Mouse (Mus musculus) erythroid progenitor cell, adult 5-6 weeks (primary cell): Measurements from ENCODE around the gene Mast4. TPM values are rescaled to one million over a fixed set of nuclear protein-coding genes. Genes with fewer than 3 reads are reported as not detected.

Experiments
- ATAC-seq: replicated peaks from 2 replicates; pipeline ENCODE4 v1.8.0; 2016; ENCODE audit warnings: moderate number of reproducible peaks, mild to moderate bottlenecking, moderate TSS enrichment, inconsistent platforms; ENCODE audit not compliant: poor library complexity, low FRiP score, severe bottlenecking
- total RNA-seq, 2 experiments: library from RNA; stranded (forward) in 1 of 2; stranded (reverse) in 1 of 2; fragments of 150-400 nt in 1 of 2; fragments of 186-747, 209-891 nt in 1 of 2; gene quantifications; 2 replicates each; pipeline versions ENCODE4 v1.2.3 to v1.2.4; 2015 to 2017; ENCODE audit warnings: low replicate concordance in 2 of 2

The Mast4 gene
- total RNA-seq, 2 experiments from 2014 or later, result 2.5 to 5.5 TPM

DNA sequence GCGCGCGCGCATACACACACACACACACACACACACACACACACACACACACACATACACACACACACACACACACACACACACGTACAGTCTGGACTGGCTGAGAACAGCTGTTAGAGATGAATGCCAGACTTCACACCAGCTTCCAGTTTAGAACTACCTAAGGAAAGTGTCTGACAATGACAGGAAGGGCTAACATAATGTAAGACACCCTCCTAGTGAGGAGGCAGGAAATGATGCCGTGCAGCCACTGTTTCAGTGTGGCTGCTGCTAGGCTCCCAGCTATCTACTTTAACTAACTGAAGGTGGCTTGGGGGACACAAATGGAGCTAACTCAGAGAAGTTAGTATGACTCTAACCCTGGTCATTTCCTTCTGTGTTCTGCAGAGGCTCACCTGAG lies 251.4 kb downstream of the Mast4 start:
- no peak for ATAC-seq

- ATAC-seq, result no peak
Observed at GRCm38 (mm10) chr13:103079806-103080205, 254.5 kb downstream of the Mast4 start.

DNA sequence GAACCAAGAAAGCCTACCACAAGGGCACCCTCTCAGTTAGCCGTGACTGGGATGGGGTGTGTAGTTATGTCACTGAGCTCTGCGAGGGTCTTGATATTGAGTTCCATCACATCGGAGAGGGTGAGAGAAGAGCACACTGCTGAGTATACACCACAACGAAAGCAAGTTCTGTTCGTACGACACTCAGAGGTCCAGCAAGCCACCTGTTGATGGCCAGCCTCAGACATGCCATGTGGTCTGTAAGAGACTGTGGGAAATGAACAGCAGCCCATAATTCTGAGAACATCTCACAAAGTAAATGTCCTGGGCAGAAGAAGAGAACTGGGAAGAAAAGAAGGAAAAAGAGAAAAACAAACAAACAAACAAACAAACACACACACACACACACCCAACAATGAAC lies 255.5 kb downstream of the Mast4 start:
- ATAC-seq, result no peak

DNA sequence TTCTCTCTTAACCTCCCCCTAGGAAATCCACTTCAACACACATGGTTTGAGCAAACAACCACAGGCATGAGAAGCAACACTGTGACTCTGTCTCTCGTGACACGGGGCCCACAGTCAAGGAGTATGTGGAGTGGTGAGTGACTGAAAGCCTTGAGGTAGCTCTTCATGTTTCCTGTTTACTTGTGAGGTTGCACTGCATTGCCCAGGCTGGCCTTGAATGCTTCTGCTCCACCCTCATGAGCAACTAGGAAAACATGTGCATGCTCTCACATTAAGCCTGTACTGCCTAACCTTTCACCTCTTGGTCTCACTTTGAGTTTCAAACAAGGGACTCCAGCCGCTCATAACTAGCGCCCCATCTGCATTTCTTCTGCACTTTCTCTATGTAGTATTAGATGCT lies 260.8 kb downstream of the Mast4 start:
- no peak for ATAC-seq

- no peak for ATAC-seq
Observed at GRCm38 (mm10) chr13:103071783-103072182, 262.5 kb downstream of the Mast4 start.

DNA sequence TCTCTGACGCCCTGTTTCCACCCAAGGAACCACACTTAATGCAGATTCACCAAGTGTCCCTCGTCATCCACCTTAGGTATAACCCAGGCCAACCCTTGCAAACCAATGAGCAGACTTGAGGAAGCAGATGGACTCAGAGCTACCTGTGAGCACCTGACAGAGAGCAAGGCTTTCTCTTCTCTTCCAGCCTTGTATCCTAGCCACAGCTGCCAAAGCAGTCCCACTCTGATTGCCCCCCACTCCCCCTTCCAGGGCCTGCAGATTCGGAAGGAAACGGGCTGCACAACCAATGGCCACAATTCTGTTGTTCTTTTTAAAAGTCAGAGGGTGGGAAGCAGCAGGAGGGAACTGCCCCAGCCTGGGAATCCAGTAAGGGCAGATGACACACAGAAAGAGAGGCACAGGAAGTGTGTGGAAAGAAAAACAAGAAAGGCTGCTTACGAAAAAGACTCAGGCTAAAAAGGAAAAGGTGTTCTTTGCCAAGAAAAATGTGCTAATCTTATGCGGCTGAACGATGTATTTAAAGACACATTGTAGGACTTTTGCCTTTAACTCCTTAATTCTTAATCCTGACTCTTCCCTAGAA lies 266.6 kb downstream of the Mast4 start:
- no peak for ATAC-seq

- no peak for ATAC-seq
Observed at GRCm38 (mm10) chr13:103065437-103065836, 268.9 kb downstream of the Mast4 start.

DNA sequence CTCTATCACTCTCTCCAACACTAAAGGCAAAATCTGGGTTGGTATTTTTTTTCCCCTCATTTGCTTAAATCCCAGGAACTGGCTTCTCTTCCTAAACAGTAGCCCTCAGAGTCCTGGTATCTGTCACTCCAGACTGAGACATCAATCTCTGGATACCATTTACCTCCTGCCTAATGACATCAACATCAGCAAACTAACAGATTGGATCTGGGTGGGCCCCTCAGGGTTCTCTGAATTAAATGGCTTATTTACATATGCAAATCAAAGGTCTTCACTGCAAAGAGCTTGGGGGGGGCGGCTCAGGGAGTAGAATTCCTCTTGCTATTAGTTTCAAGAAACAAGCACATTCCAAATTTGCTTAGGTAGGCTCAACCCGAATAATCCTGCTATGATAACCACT lies 272.6 kb downstream of the Mast4 start:
- ATAC-seq, result no peak

GRCm38 (mm10) chr13:103059995-103060652 lies 274.2 kb downstream of the Mast4 start:
- ATAC-seq, result no peak

- no peak for ATAC-seq
Observed at GRCm38 (mm10) chr13:103056451-103056850, 277.8 kb downstream of the Mast4 start.

- ATAC-seq, result no peak
Observed at GRCm38 (mm10) chr13:103052661-103053060, 281.6 kb downstream of the Mast4 start.

GRCm38 (mm10) chr13:103048954-103049353 lies 285.3 kb downstream of the Mast4 start:
- ATAC-seq, result no peak

- no peak for ATAC-seq
Observed at GRCm38 (mm10) chr13:103043692-103044091, 290.6 kb downstream of the Mast4 start.

DNA sequence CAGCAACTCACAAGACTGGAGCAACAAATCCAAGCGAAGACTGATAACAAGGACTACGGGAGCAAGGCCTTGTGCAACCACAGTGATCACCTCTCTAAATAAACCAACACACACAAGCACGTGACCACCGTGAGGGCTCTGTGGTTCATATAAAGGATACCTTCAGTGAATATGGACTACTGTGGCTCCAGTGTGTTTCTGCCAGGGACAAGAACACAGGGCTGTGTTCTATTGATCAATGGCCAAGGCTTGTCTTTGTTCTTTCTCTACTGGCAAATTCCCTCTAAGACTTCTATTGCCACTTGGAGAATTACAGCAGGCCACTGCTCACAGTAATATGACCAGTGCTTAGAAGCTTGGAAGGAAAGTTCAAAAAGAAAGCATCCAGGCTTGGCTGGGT lies 291.3 kb downstream of the Mast4 start:
- no peak for ATAC-seq

- no peak for ATAC-seq
Observed at GRCm38 (mm10) chr13:103037466-103037865, 296.8 kb downstream of the Mast4 start.

- no peak for ATAC-seq
Observed at GRCm38 (mm10) chr13:103029377-103029776, 304.9 kb downstream of the Mast4 start.

GRCm38 (mm10) chr13:103027456-103028078 lies 306.7 kb downstream of the Mast4 start:
- no peak for ATAC-seq

DNA sequence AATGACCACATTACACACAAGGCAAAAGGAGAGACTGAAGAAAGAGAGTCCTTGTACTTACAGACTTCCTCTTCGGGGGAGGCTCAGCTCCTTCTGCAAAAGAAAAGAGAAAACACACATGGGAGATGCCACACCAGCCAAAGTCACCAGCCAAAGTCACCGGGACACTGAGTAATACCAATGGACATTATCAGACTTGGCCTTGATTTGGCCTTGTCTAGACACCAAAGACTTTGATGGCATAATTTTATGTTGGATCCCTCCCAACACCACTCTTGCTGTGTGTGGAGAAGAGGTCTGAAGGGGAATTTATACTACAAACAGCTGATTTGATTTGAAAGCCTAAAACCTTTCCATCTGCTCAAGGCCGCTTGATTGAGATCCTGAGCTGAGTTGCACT lies 308.8 kb downstream of the Mast4 start:
- no peak for ATAC-seq

DNA sequence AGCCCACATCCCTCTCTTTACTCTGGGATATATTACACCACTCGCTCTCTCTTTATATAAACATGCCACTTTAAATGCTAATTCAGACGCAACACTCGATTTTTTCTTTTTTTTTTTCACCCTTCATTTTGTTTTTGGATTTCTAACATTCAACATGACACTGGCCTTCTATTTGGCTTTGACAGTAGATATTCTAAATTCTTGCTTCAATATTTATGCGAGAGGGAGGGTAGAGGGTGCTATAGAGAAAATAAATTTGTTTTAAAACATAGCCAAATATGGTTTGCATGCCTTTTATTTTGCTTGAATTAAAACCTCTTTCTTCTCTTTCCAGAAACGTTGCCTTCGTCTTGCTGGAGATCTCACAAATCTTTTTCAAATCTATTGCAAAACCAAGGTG lies 315.8 kb downstream of the Mast4 start:
- ATAC-seq, result no peak

- no peak for ATAC-seq
Observed at GRCm38 (mm10) chr13:103017661-103018060, 316.6 kb downstream of the Mast4 start.

- ATAC-seq, result no peak
Observed at GRCm38 (mm10) chr13:103015131-103015750, 319.1 kb downstream of the Mast4 start.
